Mouse (Mus musculus) limb, embryonic 12.5 days (tissue): ENCODE data around the gene Gpr137b. TPM values are rescaled to one million over a fixed set of nuclear protein-coding genes. Genes with fewer than 3 reads are reported as not detected.
"Not testable (repeated sequence)": the region's sequence is repeated elsewhere in the genome, so short reads cannot be mapped to it uniquely, and the experiment has no call there.

ENCODE experiments used
- ATAC-seq: fragments of 200-750 bp; cut with Nextera tagmentation; 2 replicates; pipeline ENCODE4 v1.8.0; 2017; ENCODE audit warnings: low read depth, moderate TSS enrichment; ENCODE audit not compliant: insufficient number of reproducible peaks, insufficient read depth, low FRiP score, low TSS enrichment
- H3K27ac ChIP-seq: fragments of 300-500 bp; sonication (generic); 2 replicates; pipeline ENCODE4 v1.5.1; 2016; ENCODE audit warnings: mild to moderate bottlenecking, moderate library complexity
- H3K27me3 ChIP-seq: fragments of 300-500 bp; sonication (generic); 2 replicates; pipeline ENCODE4 v1.6.1; 2016; ENCODE audit warnings: mild to moderate bottlenecking, moderate library complexity
- H3K36me3 ChIP-seq: fragments of 300-500 bp; sonication (generic); 2 replicates; pipeline ENCODE4 v1.6.1; 2016; ENCODE audit warnings: mild to moderate bottlenecking, moderate library complexity
- H3K4me1 ChIP-seq: fragments of 300-500 bp; sonication (generic); replicated peaks from 2 replicates; pipeline ENCODE4 v1.6.1; 2016
- H3K4me2 ChIP-seq: fragments of 300-500 bp; sonication (generic); 2 replicates; pipeline ENCODE4 v1.6.1; 2016; ENCODE audit warnings: mild to moderate bottlenecking, moderate library complexity
- H3K4me3 ChIP-seq: fragments of 300-500 bp; sonication (generic); replicated peaks from 2 replicates; pipeline ENCODE4 v1.5.1; 2016; ENCODE audit warnings: mild to moderate bottlenecking
- H3K9ac ChIP-seq: fragments of 300-500 bp; sonication (generic); replicated peaks from 2 replicates; pipeline ENCODE4 v1.6.1; 2016; ENCODE audit warnings: mild to moderate bottlenecking, moderate library complexity
- H3K9me3 ChIP-seq: fragments of 300-500 bp; sonication (generic); 2 replicates; pipeline ENCODE4 v1.6.1; 2016; ENCODE audit warnings: mild to moderate bottlenecking, moderate library complexity
- WGBS: fragments of 180-500 bp; shearing (Covaris S2); methylation state at CpG from one replicate; pipeline ENCODE4 v1.1.7; 2016; 5-methylcytosine and 5-hydroxymethylcytosine counted together
- polyA plus RNA-seq: library from polyadenylated mRNA; unstranded; fragments of >200 nt; fragmentation: Nextera tagmentation; extraction: Ambion mirVana; gene quantifications from 2 replicates; pipeline ENCODE4 v1.2.1, GENCODE M21; 2016

Gene Gpr137b
- polyA plus RNA-seq, 1 experiment from 2014 or later = 12.8 TPM

- not testable (repeated sequence) for H3K9me3 ChIP-seq, ATAC-seq, H3K4me1 ChIP-seq, H3K36me3 ChIP-seq, H3K27me3 ChIP-seq, H3K27ac ChIP-seq, H3K4me2 ChIP-seq, H3K4me3 ChIP-seq, H3K9ac ChIP-seq
- 88% methylated on average over 4 of the region's 6 CpGs for WGBS
Observed at GRCm38 (mm10) chr13:13404517-13405155, 10.8 kb upstream of the Gpr137b start.

DNA sequence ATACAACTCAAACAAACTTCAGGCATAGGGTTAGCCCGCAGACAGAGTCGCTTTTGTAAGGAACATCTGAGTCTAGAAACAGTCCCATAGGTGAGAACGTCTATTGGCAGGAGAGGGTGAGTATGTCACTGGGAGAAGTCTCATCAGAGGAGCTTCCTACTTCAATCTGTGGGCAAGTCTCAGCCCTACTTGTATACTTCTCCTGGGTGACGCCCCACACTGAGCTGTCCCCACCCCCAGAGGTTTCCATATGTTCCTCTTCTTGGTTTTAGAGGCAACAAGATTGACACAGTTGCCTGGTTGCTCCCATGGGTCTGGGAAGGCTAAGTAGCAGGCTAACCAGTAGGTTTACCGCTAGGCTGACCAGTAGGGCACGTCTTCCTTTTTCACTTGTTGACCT lies 10.0 kb upstream of the Gpr137b start:
- 88% methylated on average over 4 of the region's 6 CpGs for WGBS
- not testable (repeated sequence) for ATAC-seq, H3K4me2 ChIP-seq, H3K4me3 ChIP-seq, H3K27me3 ChIP-seq, H3K9ac ChIP-seq, H3K9me3 ChIP-seq, H3K36me3 ChIP-seq, H3K4me1 ChIP-seq, H3K27ac ChIP-seq

DNA sequence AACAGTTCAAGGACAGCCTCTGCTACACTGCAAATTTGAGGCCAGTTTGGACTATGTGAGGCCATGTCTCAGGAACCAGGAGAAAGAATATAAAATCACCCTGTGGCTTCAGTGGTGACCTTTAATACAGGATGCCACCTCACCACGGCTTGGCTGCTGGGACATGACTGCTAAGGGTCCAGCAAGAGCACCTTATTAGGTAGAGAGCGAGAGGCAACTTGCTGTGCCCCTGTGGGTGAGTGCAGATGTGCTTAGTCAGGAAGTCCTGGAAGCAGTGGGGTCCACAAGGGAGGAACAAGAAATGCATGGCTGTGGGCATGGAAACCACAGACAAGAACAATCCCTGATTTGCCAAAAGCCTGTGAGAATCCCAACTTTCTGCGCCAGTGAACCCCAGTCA lies 9.6 kb upstream of the Gpr137b start:
- not testable (repeated sequence) for H3K9ac ChIP-seq, H3K4me1 ChIP-seq, ATAC-seq, H3K27ac ChIP-seq, H3K4me2 ChIP-seq, H3K36me3 ChIP-seq, H3K4me3 ChIP-seq, H3K9me3 ChIP-seq, H3K27me3 ChIP-seq
- WGBS = 89% methylated on average over 3 of the region's 3 CpGs

GRCm38 (mm10) chr13:13402818-13403217 lies 9.0 kb upstream of the Gpr137b start:
- not testable (repeated sequence) for H3K4me1 ChIP-seq, ATAC-seq, H3K9me3 ChIP-seq, H3K4me3 ChIP-seq, H3K27ac ChIP-seq, H3K9ac ChIP-seq, H3K4me2 ChIP-seq, H3K27me3 ChIP-seq, H3K36me3 ChIP-seq
- 56% methylated on average over 5 of the region's 5 CpGs for WGBS

DNA sequence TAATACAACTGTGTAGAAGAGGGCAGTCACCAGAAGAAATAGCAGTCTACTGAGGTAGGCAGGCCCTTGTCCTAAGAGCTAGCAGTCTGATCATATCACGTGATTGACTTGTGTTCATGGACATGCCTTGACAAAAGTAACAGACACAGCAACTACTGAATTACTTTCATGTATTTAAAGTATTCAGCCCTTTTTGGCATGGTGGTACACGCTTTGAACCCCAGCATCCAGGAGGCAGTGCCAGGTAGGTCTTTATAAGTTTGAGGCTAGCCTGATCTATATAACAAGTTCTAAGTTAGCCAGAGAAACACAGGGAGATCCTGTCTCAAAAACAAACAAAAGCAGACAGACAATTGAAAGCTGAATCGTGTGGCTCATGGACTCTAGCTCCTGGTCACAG lies 7.0 kb upstream of the Gpr137b start:
- not testable (repeated sequence) for H3K36me3 ChIP-seq, H3K27ac ChIP-seq, H3K9me3 ChIP-seq, H3K4me1 ChIP-seq, H3K4me3 ChIP-seq, H3K4me2 ChIP-seq, H3K27me3 ChIP-seq, H3K9ac ChIP-seq, ATAC-seq
- 82% methylated on average over 3 of the region's 3 CpGs for WGBS

GRCm38 (mm10) chr13:13394096-13394395 lies 232 bp upstream of the Gpr137b start:
- H3K4me3 ChIP-seq = peak overlapping the region; percentile 37
- not testable (repeated sequence) for H3K4me1 ChIP-seq, H3K27ac ChIP-seq, H3K36me3 ChIP-seq, H3K27me3 ChIP-seq, H3K9ac ChIP-seq, H3K9me3 ChIP-seq
- ATAC-seq = peak; percentile 69
- H3K4me2 ChIP-seq = peak overlapping the region; percentile 54
- under 1% methylated on average over 15 of the region's 15 CpGs for WGBS

- H3K4me3 ChIP-seq = not testable (repeated sequence)
Observed at GRCm38 (mm10) chr13:13378168-13378859, 15.5 kb downstream of the Gpr137b start.

GRCm38 (mm10) chr13:13377180-13377579 lies 16.6 kb downstream of the Gpr137b start:
- Histone ChIP-seq H3K4me1 (no peaks in the 10 kb centered on the region), H3K4me3 (no peak overlapping the region), H3K27ac (no peak overlapping the region), H3K27me3 (no peaks in the 10 kb centered on the region), H3K4me2 (no peak overlapping the region), H3K36me3 (no peaks in the 10 kb centered on the region), H3K9ac (no peak overlapping the region), H3K9me3 (no peaks in the 10 kb centered on the region)
- no peak for ATAC-seq
- 79% methylated on average over 5 of the region's 5 CpGs for WGBS

More at GRCm38 (mm10) chr13:13378168-13378859, 15.5 kb downstream of the Gpr137b start:
- not testable (repeated sequence) for H3K36me3 ChIP-seq, H3K4me1 ChIP-seq, H3K27ac ChIP-seq, H3K4me2 ChIP-seq, H3K9me3 ChIP-seq, H3K9ac ChIP-seq, H3K27me3 ChIP-seq
- 80% methylated on average over 1 of the region's 7 CpGs for WGBS
- ATAC-seq = peak; percentile 44; the same call in 1 of the 2 replicates

- H3K27me3 ChIP-seq, H3K4me1 ChIP-seq, H3K36me3 ChIP-seq, H3K4me2 ChIP-seq, ATAC-seq, H3K9ac ChIP-seq, H3K27ac ChIP-seq, H3K4me3 ChIP-seq, H3K9me3 ChIP-seq: not testable (repeated sequence)
- 88% methylated on average over 6 of the region's 6 CpGs for WGBS
Observed at GRCm38 (mm10) chr13:13373965-13374364, 19.8 kb downstream of the Gpr137b start.

- not testable (repeated sequence) for H3K36me3 ChIP-seq, H3K4me2 ChIP-seq, ATAC-seq, H3K27ac ChIP-seq, H3K9ac ChIP-seq, H3K4me1 ChIP-seq, H3K9me3 ChIP-seq, H3K4me3 ChIP-seq, H3K27me3 ChIP-seq
- 86% methylated on average over 7 of the region's 7 CpGs for WGBS
Observed at GRCm38 (mm10) chr13:13371436-13371835, 22.4 kb downstream of the Gpr137b start.

DNA sequence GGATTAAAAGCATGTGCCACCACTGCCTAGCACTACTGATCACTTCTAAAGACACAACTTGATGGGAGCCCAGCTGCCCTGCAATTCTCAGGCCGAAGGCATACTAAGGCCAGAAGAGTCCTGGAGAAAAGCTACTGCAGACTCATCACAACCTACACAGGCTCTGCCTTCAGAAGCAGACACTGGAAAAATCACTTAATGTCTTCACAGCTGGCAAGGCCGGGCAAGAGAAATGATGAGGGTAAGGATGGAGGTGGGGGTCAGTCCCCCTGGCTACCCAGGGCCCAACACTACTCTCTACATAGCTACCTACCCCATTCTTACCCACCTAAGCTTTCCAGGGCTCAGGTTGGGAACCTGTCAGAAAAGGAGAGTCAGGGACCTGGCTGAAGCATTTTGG lies 27.4 kb downstream of the Gpr137b start:
- not testable (repeated sequence) for H3K9me3 ChIP-seq, ATAC-seq, H3K36me3 ChIP-seq, H3K4me3 ChIP-seq, H3K4me1 ChIP-seq, H3K9ac ChIP-seq, H3K27ac ChIP-seq, H3K27me3 ChIP-seq, H3K4me2 ChIP-seq
- 85% methylated on average over 2 of the region's 2 CpGs for WGBS

- H3K4me3 ChIP-seq, H3K4me1 ChIP-seq, ATAC-seq, H3K4me2 ChIP-seq, H3K27ac ChIP-seq, H3K9ac ChIP-seq, H3K9me3 ChIP-seq, H3K27me3 ChIP-seq, H3K36me3 ChIP-seq: not testable (repeated sequence)
- WGBS = 91% methylated on average over 7 of the region's 7 CpGs
Observed at GRCm38 (mm10) chr13:13363536-13363935, 30.3 kb downstream of the Gpr137b start.
